Mouse (Mus musculus) layer of hippocampus, adult 9-10 months (tissue): ENCODE measurements around the gene Plekha6.
"Not testable (repeated sequence)": the region's sequence is repeated elsewhere in the genome, so short reads cannot be mapped to it uniquely, and the experiment has no call there.

Experiments used
- DNase-seq: peaks from one replicate; pipeline ENCODE4 v3.0.0; 2022; ENCODE audit warnings: low spot score

The Plekha6 gene

GRCm38 (mm10) chr1:133323333-133323732 lies 159.3 kb downstream of the Plekha6 start:
- no peak for DNase-seq

- no peak for DNase-seq
Measured at GRCm38 (mm10) chr1:133325951-133326350, 161.9 kb downstream of the Plekha6 start.

DNA sequence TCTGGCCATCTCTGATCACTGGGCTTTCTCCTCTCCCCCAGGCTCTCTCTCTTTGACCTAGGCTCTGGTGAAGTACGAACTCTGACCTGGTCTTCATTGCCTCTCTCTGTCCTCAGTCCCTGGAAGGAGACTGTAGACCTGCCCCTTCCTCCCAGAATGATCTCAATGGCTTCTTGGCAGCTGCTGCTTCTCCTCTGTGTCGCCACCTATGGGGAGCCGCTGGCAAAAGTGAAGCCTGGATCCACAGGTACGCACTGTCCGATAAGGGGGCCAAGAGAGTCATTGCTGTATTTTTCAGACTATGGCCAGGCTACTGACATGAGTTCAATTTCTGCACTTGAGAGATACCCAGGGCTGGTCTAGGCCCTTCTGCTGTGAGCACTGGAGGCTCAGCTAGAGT lies 163.1 kb downstream of the Plekha6 start:
- no peak for DNase-seq

DNA sequence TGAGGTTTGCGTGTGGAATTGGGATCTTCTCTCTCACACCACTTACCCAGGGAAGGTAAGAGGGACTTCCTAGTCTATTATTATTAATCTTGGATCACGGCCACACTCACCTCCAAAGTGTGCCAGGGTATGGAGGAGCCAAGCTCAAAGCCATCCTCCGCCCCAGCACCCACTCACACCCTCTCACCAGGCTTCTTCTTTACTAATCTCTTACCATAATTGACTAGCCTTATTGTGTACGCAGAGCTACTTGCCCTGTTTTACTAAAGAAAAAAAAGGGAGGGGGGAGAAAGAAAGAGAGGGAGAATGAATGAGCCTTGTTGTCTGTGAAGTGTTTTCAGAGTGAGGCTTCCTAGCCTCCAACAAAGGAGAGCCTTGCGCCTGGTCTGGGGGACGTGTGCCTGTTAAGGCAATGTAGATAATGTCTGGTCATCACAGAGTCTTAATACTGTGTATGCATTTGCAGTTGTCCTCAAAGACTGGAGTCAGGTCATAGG lies 164.3 kb downstream of the Plekha6 start:
- DNase-seq: no peak

- DNase-seq: no peak
Measured at GRCm38 (mm10) chr1:133328896-133329637, 165.1 kb downstream of the Plekha6 start.

DNA sequence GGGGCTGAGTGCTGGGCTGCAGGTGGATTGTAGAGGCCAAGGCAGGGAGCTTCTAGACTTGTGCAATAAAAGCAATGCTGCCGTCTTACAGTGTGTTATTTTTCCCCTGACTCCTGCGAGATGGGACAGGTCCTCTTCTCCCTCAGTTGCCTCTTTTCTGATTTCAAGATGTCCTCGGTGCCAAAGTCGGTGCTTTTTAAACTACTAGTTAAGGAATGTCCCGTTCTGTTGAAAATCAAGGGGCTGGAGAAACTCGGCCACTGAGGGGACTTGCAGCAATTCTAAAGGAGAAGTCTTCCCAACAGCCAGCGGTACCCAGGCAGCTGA lies 165.6 kb downstream of the Plekha6 start:
- DNase-seq: no peak

GRCm38 (mm10) chr1:133331142-133331541 lies 167.1 kb downstream of the Plekha6 start:
- DNase-seq: no peak

- no peak for DNase-seq
Measured at GRCm38 (mm10) chr1:133332656-133333430, 168.8 kb downstream of the Plekha6 start.

GRCm38 (mm10) chr1:133333937-133334336 lies 169.9 kb downstream of the Plekha6 start:
- no peak for DNase-seq

DNA sequence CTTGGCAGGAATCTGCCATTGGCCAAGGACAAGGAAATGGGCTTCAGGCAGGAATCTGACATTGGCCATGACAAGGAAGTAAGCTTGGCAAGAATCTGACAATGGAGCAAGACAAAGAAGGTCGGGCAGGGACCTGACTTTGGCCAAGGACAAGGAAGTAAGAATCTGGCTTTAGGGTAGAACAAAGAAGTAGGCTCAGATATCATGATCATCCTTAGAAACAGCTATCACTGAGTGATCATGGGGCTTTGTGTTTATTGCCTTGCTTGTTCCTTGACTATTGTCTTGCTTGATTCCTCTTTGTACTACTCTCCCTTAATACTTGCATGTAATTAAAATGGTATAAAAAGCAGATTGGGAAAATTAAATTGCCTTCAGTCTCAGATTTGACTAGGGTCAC lies 176.4 kb downstream of the Plekha6 start:
- DNase-seq: not testable (repeated sequence)

DNA sequence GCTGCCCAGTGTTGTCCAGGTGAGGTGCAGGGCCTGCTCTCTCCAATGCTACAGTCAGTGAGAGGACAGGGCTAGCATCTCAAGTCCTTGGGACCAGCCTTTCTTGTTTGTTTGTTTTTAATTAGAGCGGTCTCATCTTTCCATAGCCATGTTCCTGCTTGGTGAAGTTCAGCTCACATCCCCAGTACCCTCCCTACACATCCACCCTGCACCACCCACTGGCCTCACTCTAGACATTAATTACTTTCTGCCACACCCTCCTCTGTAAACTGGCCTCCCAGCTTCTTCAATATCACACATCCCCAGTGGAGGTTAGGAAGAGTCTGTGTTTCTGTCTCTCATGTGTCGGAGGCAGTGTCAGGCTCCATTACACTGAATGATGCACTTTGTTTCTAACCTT lies 180.3 kb downstream of the Plekha6 start:
- no peak for DNase-seq

- DNase-seq: no peak
Measured at GRCm38 (mm10) chr1:133346531-133346930, 182.5 kb downstream of the Plekha6 start.

- DNase-seq: no peak
Measured at GRCm38 (mm10) chr1:133347226-133347625, 183.2 kb downstream of the Plekha6 start.

- no peak for DNase-seq
Measured at GRCm38 (mm10) chr1:133347693-133348520, 183.9 kb downstream of the Plekha6 start.

GRCm38 (mm10) chr1:133350210-133350609 lies 186.2 kb downstream of the Plekha6 start, which contains the start of gene Ren1:
Gene Ren1, plus strand, starts transcription at chr1:133350510.
- no peak for DNase-seq

GRCm38 (mm10) chr1:133351762-133352161 lies 187.8 kb downstream of the Plekha6 start:
- no peak for DNase-seq
